Mouse (Mus musculus) midbrain, embryonic 11.5 days (tissue): ENCODE data around the gene Gpank1. TPM values are rescaled to one million over a fixed set of nuclear protein-coding genes. Genes with fewer than 3 reads are reported as not detected.
A peak's percentile ranks its signal among the peaks of the same experiment; 100 is the strongest.

Source experiments
- ATAC-seq: fragments of 200-750 bp; cut with Nextera tagmentation; 2 replicates; pipeline ENCODE4 v1.8.0; 2017; ENCODE audit warnings: moderate TSS enrichment, moderate library complexity; ENCODE audit not compliant: low FRiP score
- DNase-seq: peaks from one replicate; pipeline ENCODE4 v3.0.0; 2015; ENCODE audit warnings: low spot score; ENCODE audit errors: missing footprints
- H3K27ac ChIP-seq: fragments of 300-500 bp; sonication (generic); 2 replicates; pipeline ENCODE4 v1.5.1; 2014; ENCODE audit warnings: low read depth, low read length
- H3K27me3 ChIP-seq: fragments of 300-500 bp; sonication (generic); 2 replicates; pipeline ENCODE4 v1.6.1; 2014; ENCODE audit warnings: mild to moderate bottlenecking, low read length, moderate library complexity, mixed read lengths; ENCODE audit not compliant: control insufficient read depth, insufficient read depth
- H3K36me3 ChIP-seq: fragments of 300-500 bp; sonication (generic); 2 replicates; pipeline ENCODE4 v1.6.1; 2014; ENCODE audit warnings: mild to moderate bottlenecking, low read length, moderate library complexity, mixed read lengths; ENCODE audit not compliant: control insufficient read depth, insufficient read depth
- H3K4me1 ChIP-seq: fragments of 300-500 bp; sonication (generic); 2 replicates; pipeline ENCODE4 v1.6.1; 2014; ENCODE audit warnings: low read length; ENCODE audit not compliant: control insufficient read depth, insufficient read depth
- H3K4me2 ChIP-seq: fragments of 300-500 bp; sonication (generic); 2 replicates; pipeline ENCODE4 v1.6.1; 2014; ENCODE audit warnings: mild to moderate bottlenecking, moderate library complexity
- H3K4me3 ChIP-seq: fragments of 300-500 bp; sonication (generic); 2 replicates; pipeline ENCODE4 v1.5.1; 2014; ENCODE audit warnings: low read depth, low read length
- H3K9ac ChIP-seq: fragments of 300-500 bp; sonication (generic); 2 replicates; pipeline ENCODE4 v1.6.1; 2014; ENCODE audit warnings: low read length
- H3K9me3 ChIP-seq: fragments of 300-500 bp; sonication (generic); 2 replicates; pipeline ENCODE4 v1.6.1; 2016; ENCODE audit warnings: low read length; ENCODE audit not compliant: control insufficient read depth
- WGBS: fragments of 180-500 bp; shearing (Covaris S2); extraction: QIAGEN DNeasy Blood & Tissue Kit; methylation state at CpG from one replicate; pipeline ENCODE4 v1.1.7; 2014; 5-methylcytosine and 5-hydroxymethylcytosine counted together
- polyA plus RNA-seq: library from polyadenylated mRNA; unstranded; fragments of >200 nt; fragmentation: Nextera tagmentation; extraction: Ambion mirVana; gene quantifications from 2 replicates; pipeline ENCODE4 v1.2.1, GENCODE M21; 2014

Gpank1 gene
- polyA plus RNA-seq, 1 experiment from 2014 or later, result 26.3 TPM

DNA sequence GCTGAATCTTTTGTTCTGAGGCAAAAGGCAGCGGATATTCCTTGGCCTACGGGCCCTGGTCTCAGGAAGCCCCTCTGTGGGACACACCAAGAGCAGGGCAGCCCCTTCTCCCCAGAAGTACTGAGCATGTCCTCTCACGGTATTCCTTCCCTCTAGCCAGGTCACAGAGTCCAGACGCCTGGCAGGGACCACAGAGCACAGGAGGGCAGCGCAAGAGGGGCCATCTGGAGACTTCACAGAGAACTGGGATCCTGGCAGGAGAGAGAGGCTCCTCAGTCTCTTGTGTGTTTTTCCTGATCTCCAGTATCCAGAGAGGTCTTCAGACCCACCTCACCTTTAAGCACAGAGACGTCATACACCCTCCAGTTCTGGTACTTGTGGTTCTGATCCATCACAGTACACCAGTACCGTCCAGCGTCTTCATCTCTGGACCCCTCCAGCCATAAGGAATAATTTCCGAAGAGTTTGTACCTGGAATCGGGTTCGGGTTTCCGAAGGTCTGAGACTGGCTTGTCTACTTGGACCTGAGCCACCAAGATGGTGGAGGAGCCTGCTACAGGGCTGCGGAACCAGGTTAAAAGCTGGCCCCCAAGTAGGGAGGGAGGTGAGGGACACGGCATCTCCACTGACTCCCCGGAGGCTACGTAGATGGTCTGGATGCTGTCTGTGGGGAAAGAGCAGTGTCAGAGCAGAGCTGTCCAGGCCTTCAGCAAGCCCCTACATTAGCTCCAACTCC, 38.2 kb upstream of the Gpank1 start:
- Histone ChIP-seq H3K9me3 (no peaks in the 10 kb centered on the region), H3K4me3 (no peak overlapping the region), H3K4me1 (no peaks in the 10 kb centered on the region), H3K27me3 (no peaks in the 10 kb centered on the region), H3K9ac (no peak overlapping the region), H3K27ac (no peak overlapping the region), H3K4me2 (no peak overlapping the region), H3K36me3 (no peaks in the 10 kb centered on the region)
- no peak for DNase-seq
- ATAC-seq, result no peak
- WGBS, result 88% methylated on average over 16 of the region's 16 CpGs

DNA sequence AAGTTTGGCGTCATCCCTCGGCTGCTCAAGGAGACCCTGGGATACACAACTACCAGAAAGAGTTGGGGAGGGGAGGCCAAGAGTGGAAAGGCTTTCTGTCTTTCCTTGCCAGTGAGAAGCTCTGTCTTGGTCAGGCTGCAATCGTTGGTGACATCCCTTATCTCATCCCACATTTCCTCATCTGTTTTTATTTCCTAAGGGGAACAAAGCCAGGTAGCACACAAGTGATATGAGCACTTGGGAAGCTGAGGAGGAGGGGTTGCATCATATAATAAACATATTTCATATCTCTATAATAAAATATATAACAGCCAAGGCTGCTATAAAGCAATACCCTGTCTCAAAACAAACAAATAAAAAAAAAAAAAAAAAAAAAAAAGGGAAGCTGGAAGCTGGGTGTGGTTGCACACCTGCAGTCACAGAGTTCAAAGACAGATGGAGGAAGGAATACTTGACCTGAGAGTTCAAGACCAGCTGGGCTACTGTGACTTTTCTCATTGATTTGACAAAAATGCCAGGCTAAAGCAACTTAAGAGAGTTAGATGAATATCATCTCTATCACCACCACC, 37.2 kb upstream of the Gpank1 start:
- no peak overlapping the region for H3K9ac ChIP-seq
- no peaks in the 10 kb centered on the region for H3K27me3 ChIP-seq
- H3K27ac ChIP-seq, result no peak overlapping the region
- H3K4me2 ChIP-seq, result no peak overlapping the region
- H3K9me3 ChIP-seq, result no peaks in the 10 kb centered on the region
- H3K4me1 ChIP-seq, result no peaks in the 10 kb centered on the region
- DNase-seq, result no peak
- ATAC-seq, result no peak
- 83% methylated on average over 3 of the region's 3 CpGs for WGBS
- H3K36me3 ChIP-seq, result no peaks in the 10 kb centered on the region
- no peak overlapping the region for H3K4me3 ChIP-seq

DNA sequence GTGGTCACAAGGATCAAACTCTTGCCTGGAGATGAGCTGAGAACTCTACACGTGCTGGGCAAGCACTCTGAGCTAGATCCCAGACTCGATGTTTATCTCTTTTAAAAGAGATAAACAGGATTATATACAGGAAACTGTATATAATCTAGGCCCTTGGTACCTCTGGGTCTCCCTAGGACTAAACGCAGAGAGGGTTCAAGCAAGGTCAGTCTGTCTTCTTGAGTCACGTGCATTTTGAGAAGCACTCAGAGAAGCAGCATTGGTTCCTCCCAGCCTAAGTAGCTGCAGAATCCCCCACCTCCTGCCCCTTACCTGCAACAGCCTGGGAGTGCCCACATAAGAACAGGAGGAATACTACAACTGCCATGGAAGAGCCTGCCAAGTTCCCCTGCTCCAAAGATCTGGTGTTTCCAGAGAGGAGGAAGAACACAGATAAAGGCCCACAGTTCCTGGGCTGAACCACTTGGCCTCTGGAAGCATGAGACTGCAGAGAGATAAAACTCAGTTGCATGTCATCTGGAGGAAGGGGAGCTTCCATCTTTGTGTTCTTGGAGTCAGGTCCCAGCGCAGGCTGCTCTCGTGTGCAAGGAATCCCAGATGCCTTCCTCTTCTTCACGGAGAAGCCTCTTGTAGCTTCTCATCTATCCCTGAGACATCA, 35.9 kb upstream of the Gpank1 start, which contains the start of gene Ly6g6f:
Gene Ly6g6f, minus strand, starts transcription at position 403 of the 658 bp plus-strand sequence.
- Histone ChIP-seq H3K4me2 (no peak within 1 kb of the TSS), H3K9ac (no peak within 1 kb of the TSS), H3K4me1 (peaks cover 5% of the 10 kb centered on the region), H3K27ac (no peak within 1 kb of the TSS), H3K9me3 (no peaks in the 10 kb centered on the region), H3K4me3 (no peak within 1 kb of the TSS), H3K27me3 (no peaks in the 10 kb centered on the region), H3K36me3 (no peaks in the 10 kb centered on the region)
- DNase-seq (no peak), ATAC-seq (no peak)
- WGBS, result 81% methylated on average over 7 of the region's 7 CpGs

GRCm38 (mm10) chr17:35088151-35088550, 33.1 kb upstream of the Gpank1 start:
- Histone ChIP-seq H3K27ac (no peak overlapping the region), H3K4me2 (no peak overlapping the region), H3K9ac (no peak overlapping the region), H3K36me3 (no peaks in the 10 kb centered on the region), H3K27me3 (no peaks in the 10 kb centered on the region), H3K4me1 (peaks cover 5% of the 10 kb centered on the region), H3K9me3 (no peaks in the 10 kb centered on the region), H3K4me3 (no peak overlapping the region)
- ATAC-seq, result no peak
- WGBS, result 57% methylated on average over 2 of the region's 2 CpGs
- DNase-seq, result no peak

DNA sequence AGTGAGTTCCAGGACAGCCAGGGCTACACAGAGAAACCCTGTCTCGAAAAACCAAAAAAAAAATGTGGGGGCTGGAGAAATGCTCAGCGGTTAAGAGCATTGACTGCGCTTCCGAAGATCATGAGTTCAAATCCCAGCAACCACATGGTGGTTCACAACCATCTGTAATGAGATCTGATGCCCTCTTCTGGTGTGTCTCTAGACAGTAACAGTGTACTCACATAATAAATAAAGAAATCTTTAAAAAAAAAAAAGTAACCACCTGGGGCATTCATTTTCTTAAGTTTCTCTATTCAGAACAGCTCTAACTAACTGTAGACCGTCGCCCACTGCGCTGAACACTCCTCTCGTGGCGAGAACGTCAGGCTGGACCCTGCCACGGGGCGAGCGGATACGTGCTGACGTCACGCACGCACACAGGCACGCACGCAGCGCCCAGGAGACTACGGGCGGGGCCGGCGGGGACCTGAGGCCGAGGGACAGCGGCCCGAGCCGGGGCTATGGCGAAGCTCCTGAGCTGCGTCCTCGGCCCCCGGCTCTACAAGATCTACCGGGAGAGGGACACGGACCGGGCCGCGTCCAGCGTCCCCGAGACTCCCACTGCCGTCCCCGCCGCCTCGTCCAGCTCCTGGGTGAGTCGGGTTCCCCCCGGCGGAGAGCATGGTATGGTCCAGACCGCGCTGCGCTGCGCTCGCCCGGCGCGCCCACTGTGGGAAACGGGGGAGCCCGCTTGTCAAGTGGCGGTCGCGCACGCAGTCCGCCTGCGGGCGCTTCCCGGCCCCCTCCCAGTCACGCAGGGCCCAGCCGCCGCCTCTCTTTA, 32.2 kb upstream of the Gpank1 start, which contains the start of gene Abhd16a:
Gene Abhd16a, plus strand, starts transcription at position 439 of the 820 bp plus-strand sequence.
- Histone ChIP-seq H3K4me2 (peak within 1 kb of the TSS; percentile 47), H3K36me3 (peaks cover 2% of the 10 kb centered on the region; the same call in 1 of the 2 replicates), H3K9me3 (no peaks in the 10 kb centered on the region), H3K4me1 (peaks cover 5% of the 10 kb centered on the region), H3K27me3 (no peaks in the 10 kb centered on the region), H3K27ac (peak within 1 kb of the TSS; percentile 94), H3K9ac (peak within 1 kb of the TSS; percentile 92), H3K4me3 (peak within 1 kb of the TSS; percentile 60)
- peak; percentile 98 for ATAC-seq
- WGBS, result 4% methylated on average over 65 of the region's 67 CpGs
- DNase-seq, result peak; percentile 99

- peak overlapping the region; percentile 47 for H3K4me2 ChIP-seq
- H3K4me1 ChIP-seq, result peaks cover 5% of the 10 kb centered on the region
- H3K4me3 ChIP-seq, result peak overlapping the region; percentile 60
- WGBS, result 82% methylated on average over 8 of the region's 8 CpGs
- ATAC-seq, result no peak
- H3K27me3 ChIP-seq, result no peaks in the 10 kb centered on the region
- no peaks in the 10 kb centered on the region for H3K9me3 ChIP-seq
- H3K27ac ChIP-seq, result no peak overlapping the region
- no peak for DNase-seq
- peak overlapping the region; percentile 92; the same call in 1 of the 2 replicates for H3K9ac ChIP-seq
- peaks cover 2% of the 10 kb centered on the region; the same call in 1 of the 2 replicates for H3K36me3 ChIP-seq
Measured at GRCm38 (mm10) chr17:35090166-35090932, 30.9 kb upstream of the Gpank1 start.

DNA sequence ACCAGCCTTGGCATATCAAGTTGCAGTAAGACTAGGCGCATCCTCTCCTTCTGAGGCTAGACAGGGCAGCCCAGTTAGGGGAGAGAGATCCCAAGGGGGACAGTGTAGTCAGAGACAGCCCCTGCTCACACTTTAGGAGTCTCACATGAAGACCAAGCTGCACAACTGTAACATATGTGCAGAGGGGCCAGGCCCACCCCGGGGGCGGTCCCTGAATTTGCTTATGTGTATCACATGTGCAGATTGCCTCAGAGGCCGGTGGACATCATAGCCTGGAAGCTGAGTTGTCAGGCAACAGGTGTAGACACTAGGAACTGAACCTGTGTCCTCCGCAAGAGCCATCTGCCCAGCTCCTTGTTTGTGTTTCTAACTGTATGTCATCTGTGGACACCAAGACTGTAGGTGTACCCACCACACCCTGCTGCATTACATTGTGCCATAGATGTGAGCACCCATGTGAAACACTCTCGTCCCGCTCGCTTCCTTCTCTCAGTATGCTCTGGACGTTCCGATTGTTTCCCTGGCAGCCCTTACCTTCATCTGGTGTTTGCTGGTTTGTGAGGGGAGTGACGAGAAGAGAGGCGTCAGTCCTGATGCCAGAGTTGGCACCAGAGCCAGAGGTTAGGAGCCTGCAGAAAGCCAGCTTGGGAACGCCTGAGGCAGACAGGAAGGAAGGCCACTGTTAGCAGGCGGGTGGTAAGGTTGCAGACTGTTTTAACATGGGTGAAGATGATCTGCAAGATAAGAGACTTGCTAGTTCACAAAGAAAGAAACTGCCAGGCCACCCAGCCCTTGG, 28.7 kb upstream of the Gpank1 start:
- Histone ChIP-seq H3K27me3 (no peaks in the 10 kb centered on the region), H3K4me1 (peaks cover 5% of the 10 kb centered on the region), H3K27ac (no peak overlapping the region), H3K4me3 (no peak overlapping the region), H3K9ac (no peak overlapping the region), H3K36me3 (peaks cover 5% of the 10 kb centered on the region; the same call in 1 of the 2 replicates), H3K4me2 (no peak overlapping the region), H3K9me3 (no peaks in the 10 kb centered on the region)
- ATAC-seq (no peak), DNase-seq (no peak)
- WGBS, result 88% methylated on average over 14 of the region's 14 CpGs
